Mouse (Mus musculus) G1E (cell line): ENCODE measurements at regions not wholly inside any gene's neighbourhood (a gene's known extent, or its start where the extent isn't known, plus 50 kb on each side); places are given as distances from the start of the nearest gene placed in this dataset.

Experiments used
- CTCF ChIP-seq: IDR thresholded peaks from 2 replicates; pipeline ENCODE4 v1.5.1; 2012; ENCODE audit warnings: low read depth, low read length, inconsistent platforms, mixed read lengths
- GATA1 ChIP-seq: IDR thresholded peaks from 2 replicates; pipeline ENCODE4 v1.6.1; 2012; ENCODE audit warnings: borderline replicate concordance, low read length, inconsistent platforms, mixed read lengths
- GATA2 ChIP-seq: IDR thresholded peaks from 2 replicates; pipeline ENCODE4 v1.6.1; 2012; ENCODE audit warnings: low read depth, low read length, inconsistent platforms, borderline replicate concordance
- POLR2AphosphoS5 ChIP-seq: IDR thresholded peaks from 2 replicates; pipeline ENCODE4 v1.6.1; 2012; ENCODE audit warnings: low read depth, low read length, inconsistent platforms; ENCODE audit not compliant: insufficient replicate concordance
- TAL1 ChIP-seq: conservative IDR thresholded peaks from 2 replicates; pipeline ENCODE4 v1.6.1; 2012; ENCODE audit warnings: low read depth, low read length, inconsistent platforms, mixed read lengths

GRCm38 (mm10) chr3:115495692-115496091 lies 219.2 kb downstream of the S1pr1 start:
- TF ChIP-seq CTCF, result no peak
- TF ChIP-seq TAL1, result no peak
- TF ChIP-seq POLR2AphosphoS5, result no peak
- no peak for TF ChIP-seq GATA1
- no peak for TF ChIP-seq GATA2
